ENCODE assay signal across 8 mouse cellular contexts in the genomic region with DNA sequence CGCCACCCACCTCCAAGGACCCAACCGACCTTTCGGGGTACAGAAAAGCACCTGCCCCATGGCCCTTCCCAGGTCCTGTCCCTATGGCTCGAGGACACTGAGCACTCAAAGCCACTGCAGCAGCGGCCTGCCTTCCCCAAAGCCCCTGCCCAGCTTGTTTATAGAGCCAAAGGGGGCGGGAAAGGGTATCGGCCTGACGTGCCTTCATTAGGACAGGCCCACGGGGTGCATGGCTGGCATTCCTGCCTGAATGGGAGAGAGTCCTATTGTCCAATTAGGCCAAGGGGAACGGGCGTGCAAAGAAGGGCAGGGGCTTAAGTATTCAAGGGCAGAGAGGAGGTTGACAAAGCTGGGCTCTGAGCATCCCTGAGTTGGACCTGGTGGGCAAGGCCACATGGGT. TPM values are rescaled to one million over a fixed set of nuclear protein-coding genes. Genes with fewer than 3 reads are reported as not detected.
A peak's percentile ranks its signal among the peaks of the same experiment; 100 is the strongest.
DNase-seq lines count a peak whose midpoint lies in the region; ATAC-seq and TF ChIP-seq lines count a peak whose summit lies in the region.

No protein-coding gene starts in this region.

- H3K27ac ChIP-seq in lung, embryonic 14.5 days (ENCODE audit: low read depth), result peak overlapping the region; percentile 76
- H3K27ac ChIP-seq in forebrain, embryonic 13.5 days, result peak overlapping the region; percentile 82
- H3K27ac ChIP-seq in hindbrain, embryonic 16.5 days (ENCODE audit: low read depth, low read length), result peak overlapping the region; percentile 76

- no peak for DNase-seq in lung, embryonic 14.5 days
- DNase-seq in lung, postnatal 25 days (ENCODE audit: low spot score), result no peak
- DNase-seq in retina, embryonic 14.5 days (ENCODE audit: low spot score), result peak; percentile 61
- no peak for DNase-seq in gastrocnemius, postnatal 25 days
- DNase-seq in urinary bladder, postnatal 10 days (ENCODE audit: low spot score), result no peak

- H3K9me3 ChIP-seq in lung, embryonic 14.5 days (ENCODE audit: low read depth, low read length), result no peaks in the 10 kb centered on the region
- no peaks in the 10 kb centered on the region for H3K9me3 ChIP-seq in forebrain, embryonic 13.5 days (replicated peaks)
- no peaks in the 10 kb centered on the region for H3K9me3 ChIP-seq in hindbrain, embryonic 16.5 days (ENCODE audit: control insufficient read depth, low read length)

- H3K9ac ChIP-seq in lung, embryonic 14.5 days, result no peak overlapping the region; the same call in 1 of the 2 replicates
- H3K9ac ChIP-seq in forebrain, embryonic 13.5 days, result peak overlapping the region; percentile 45
- H3K9ac ChIP-seq in hindbrain, embryonic 16.5 days (ENCODE audit: low read depth, low read length), result peak overlapping the region; percentile 6; the same call in 1 of the 2 replicates

- peaks cover 55% of the 10 kb centered on the region for H3K36me3 ChIP-seq in lung, embryonic 14.5 days (ENCODE audit: insufficient read depth)
- peaks cover 46% of the 10 kb centered on the region for H3K36me3 ChIP-seq in forebrain, embryonic 13.5 days (ENCODE audit: poor library complexity, severe bottlenecking)
- H3K36me3 ChIP-seq in hindbrain, embryonic 16.5 days (ENCODE audit: control insufficient read depth, insufficient read depth, low read length), result peaks cover 11% of the 10 kb centered on the region

- peak overlapping the region; percentile 0; the same call in 1 of the 2 replicates for H3K4me2 ChIP-seq in lung, embryonic 14.5 days
- peak overlapping the region; percentile 95 for H3K4me2 ChIP-seq in forebrain, embryonic 13.5 days
- peak overlapping the region; percentile 30 for H3K4me2 ChIP-seq in hindbrain, embryonic 16.5 days (ENCODE audit: low read length)

- H3K4me1 ChIP-seq in lung, embryonic 14.5 days (ENCODE audit: insufficient read depth), result peaks cover 38% of the 10 kb centered on the region
- H3K4me1 ChIP-seq in forebrain, embryonic 13.5 days, result peaks cover 67% of the 10 kb centered on the region
- peaks cover 38% of the 10 kb centered on the region for H3K4me1 ChIP-seq in hindbrain, embryonic 16.5 days (ENCODE audit: control insufficient read depth, insufficient read depth, low read depth, low read length)

- no peaks in the 10 kb centered on the region for H3K27me3 ChIP-seq in lung, embryonic 14.5 days (ENCODE audit: insufficient read depth, low read length)
- no peaks in the 10 kb centered on the region for H3K27me3 ChIP-seq in forebrain, embryonic 13.5 days
- H3K27me3 ChIP-seq in hindbrain, embryonic 16.5 days (replicated peaks; ENCODE audit: control insufficient read depth, insufficient read depth, low read length), result no peaks in the 10 kb centered on the region

- H3K4me3 ChIP-seq in lung, embryonic 14.5 days (ENCODE audit: low read depth, low read length), result no peak overlapping the region
- no peak overlapping the region for H3K4me3 ChIP-seq in forebrain, embryonic 13.5 days
- H3K4me3 ChIP-seq in hindbrain, embryonic 16.5 days (ENCODE audit: low read length), result no peak overlapping the region

- WGBS in lung, embryonic 14.5 days, result 61% methylated on average over 11 of the region's 11 CpGs
- WGBS in forebrain, embryonic 13.5 days, result 41% methylated on average over 11 of the region's 11 CpGs
- WGBS in hindbrain, embryonic 16.5 days, result 52% methylated on average over 11 of the region's 11 CpGs

- TF ChIP-seq CTCF in lung, embryonic 14.5 days (IDR thresholded peaks at IDR 0.05; ENCODE audit: low read depth), result no peak

- ATAC-seq in lung, embryonic 14.5 days (ENCODE audit: insufficient read depth), result no peak
- no peak for ATAC-seq in forebrain, embryonic 13.5 days
- no peak for ATAC-seq in hindbrain, embryonic 16.5 days
- ATAC-seq in monocyte, adult 5-6 weeks (replicated peaks; ENCODE audit: insufficient number of reproducible peaks, low FRiP score, low TSS enrichment, poor library complexity, severe bottlenecking), result no peak

RNA-seq across cellular contexts. Expression of a gene that starts 5.5 kb away (rescaled TPM):
- 21.0 and 23.0 TPM in 2 replicates for polyA plus RNA-seq in lung, embryonic 14.5 days (2014; fragmentation: Nextera tagmentation; extraction: Ambion mirVana)
- polyA plus RNA-seq in forebrain, embryonic 13.5 days (2015; fragmentation: Nextera tagmentation; extraction: Ambion mirVana), result 10.7 and 13.3 TPM in 2 replicates
- polyA plus RNA-seq in hindbrain, embryonic 16.5 days (2015; fragmentation: Nextera tagmentation; extraction: Ambion mirVana), result 9.0 and 12.6 TPM in 2 replicates
- total RNA-seq in monocyte, adult 5-6 weeks (2017), result 0.19 to 5.1 TPM (median 0.78 TPM) in 3 replicates
- 10 to 100 TPM; 13.7 to 13.9 TPM for total RNA-seq in gastrocnemius, postnatal 25 days (2021)

RNA-seq across cellular contexts. Expression of a gene that starts 6.6 kb away (rescaled TPM):
- polyA plus RNA-seq in lung, embryonic 14.5 days (2014; fragmentation: Nextera tagmentation; extraction: Ambion mirVana), result 31.5 and 35.0 TPM in 2 replicates
- polyA plus RNA-seq in forebrain, embryonic 13.5 days (2015; fragmentation: Nextera tagmentation; extraction: Ambion mirVana), result 23.2 and 23.9 TPM in 2 replicates
- 18.7 and 23.3 TPM in 2 replicates for polyA plus RNA-seq in hindbrain, embryonic 16.5 days (2015; fragmentation: Nextera tagmentation; extraction: Ambion mirVana)
- total RNA-seq in monocyte, adult 5-6 weeks (2017), result 6.3 to 11.7 TPM (median 7.3 TPM) in 3 replicates
- total RNA-seq in gastrocnemius, postnatal 25 days (2021), result 1 to 10 TPM; 3.2 to 7.5 TPM

RNA-seq across cellular contexts. Expression of a gene that starts 15.9 kb away (rescaled TPM):
- 28.8 and 31.9 TPM in 2 replicates for polyA plus RNA-seq in lung, embryonic 14.5 days (2014; fragmentation: Nextera tagmentation; extraction: Ambion mirVana)
- 0.68 and 1.2 TPM in 2 replicates for polyA plus RNA-seq in forebrain, embryonic 13.5 days (2015; fragmentation: Nextera tagmentation; extraction: Ambion mirVana)
- polyA plus RNA-seq in hindbrain, embryonic 16.5 days (2015; fragmentation: Nextera tagmentation; extraction: Ambion mirVana), result 1.3 and 2.1 TPM in 2 replicates
- total RNA-seq in monocyte, adult 5-6 weeks (2017), result 10.4 to 25.9 TPM (median 10.7 TPM) in 3 replicates
- total RNA-seq in gastrocnemius, postnatal 25 days (2021), result 1 to 10 TPM; 7.8 to 9.0 TPM

RNA-seq across cellular contexts. Expression of a gene that starts 42.7 kb away (rescaled TPM):
- 18.5 and 20.9 TPM in 2 replicates for polyA plus RNA-seq in lung, embryonic 14.5 days (2014; fragmentation: Nextera tagmentation; extraction: Ambion mirVana)
- polyA plus RNA-seq in forebrain, embryonic 13.5 days (2015; fragmentation: Nextera tagmentation; extraction: Ambion mirVana), result 28.0 and 29.5 TPM in 2 replicates
- 22.0 and 29.0 TPM in 2 replicates for polyA plus RNA-seq in hindbrain, embryonic 16.5 days (2015; fragmentation: Nextera tagmentation; extraction: Ambion mirVana)
- total RNA-seq in monocyte, adult 5-6 weeks (2017), result 10.8 to 33.1 TPM (median 10.9 TPM) in 3 replicates
- total RNA-seq in gastrocnemius, postnatal 25 days (2021), result 10 to 100 TPM; 68.5 to 72.2 TPM

RNA-seq across cellular contexts. Expression of a gene that starts 50.2 kb away (rescaled TPM):
- 0.12 and 0.28 TPM in 2 replicates for polyA plus RNA-seq in lung, embryonic 14.5 days (2014; fragmentation: Nextera tagmentation; extraction: Ambion mirVana)
- polyA plus RNA-seq in forebrain, embryonic 13.5 days (2015; fragmentation: Nextera tagmentation; extraction: Ambion mirVana), result 0.21 TPM in 1 of 2 replicates, not detected in the other
- 0.16 and 0.31 TPM in 2 replicates for polyA plus RNA-seq in hindbrain, embryonic 16.5 days (2015; fragmentation: Nextera tagmentation; extraction: Ambion mirVana)
- total RNA-seq in monocyte, adult 5-6 weeks (2017), result not detected in 3 replicates
- total RNA-seq in gastrocnemius, postnatal 25 days (2021), result not detected

Comparison
In these comparisons a context has a peak if more than half of its experiments do, and no peak if none do; other contexts are left out.
1. H3K4me2 ChIP-seq: peak in every context shown above with its lines; median percentile 95 in forebrain, embryonic 13.5 days; 30 in hindbrain, embryonic 16.5 days; 0 in lung, embryonic 14.5 days.